Comparison of ENCODE assay signal across 8 mouse cellular contexts in genomic region chrX:71493279-71493656, GRCm38 (mm10). TPM values are rescaled to one million over a fixed set of nuclear protein-coding genes. Genes with fewer than 3 reads are reported as not detected.
DNase-seq lines count a peak whose midpoint lies in the region; ATAC-seq lines count a peak whose summit lies in the region.

No protein-coding gene starts in this region.

- 28% methylated on average over 9 of the region's 9 CpGs for WGBS in kidney, embryonic 14.5 days
- whole genome bisulfite sequencing in limb, embryonic 15.5 days = 20% methylated on average over 9 of the region's 9 CpGs
- WGBS in midbrain, embryonic 14.5 days = 23% methylated on average over 9 of the region's 9 CpGs

- H3K4me2 ChIP-seq in kidney, embryonic 14.5 days (replicated peaks; ENCODE audit: low read depth, low read length) = peak overlapping the region; percentile 67
- peak overlapping the region; percentile 64 for H3K4me2 ChIP-seq in limb, embryonic 15.5 days
- H3K4me2 ChIP-seq in midbrain, embryonic 14.5 days (ENCODE audit: low read length) = peak overlapping the region; percentile 68

- peak; percentile 94 for DNase-seq in heart, adult 11 months
- DNase-seq in heart, postnatal 25 days (ENCODE audit: low spot score) = no peak
- peak; percentile 58 for DNase-seq in embryo, embryonic 11 days
- peak; percentile 33 for DNase-seq in heart, adult 8-10 months (ENCODE audit: low spot score)
- peak; percentile 69 for DNase-seq in midbrain, embryonic 14.5 days
- DNase-seq in testis, postnatal 10 days (ENCODE audit: low spot score) = peak; percentile 42

- H3K36me3 ChIP-seq in kidney, embryonic 14.5 days (ENCODE audit: control insufficient read depth, insufficient read depth, low read length) = no peaks in the 10 kb centered on the region
- no peaks in the 10 kb centered on the region for H3K36me3 ChIP-seq in limb, embryonic 15.5 days
- no peaks in the 10 kb centered on the region for H3K36me3 ChIP-seq in midbrain, embryonic 14.5 days (ENCODE audit: control insufficient read depth, insufficient read depth, low read length)

- ATAC-seq in kidney, embryonic 14.5 days (ENCODE audit: low FRiP score, low TSS enrichment) = peak; percentile 14; the same call in 1 of the 2 replicates
- 0 out of 2 replicates have a peak, but pooled peaks have one; percentile 26 for ATAC-seq in limb, embryonic 15.5 days (ENCODE audit: insufficient number of reproducible peaks, low FRiP score, low TSS enrichment, low read depth)
- peak; percentile 52 for ATAC-seq in midbrain, embryonic 14.5 days (ENCODE audit: low FRiP score, low TSS enrichment)

- no peaks in the 10 kb centered on the region for H3K9me3 ChIP-seq in kidney, embryonic 14.5 days (ENCODE audit: control insufficient read depth, low read length)
- no peaks in the 10 kb centered on the region for H3K9me3 ChIP-seq in limb, embryonic 15.5 days
- no peaks in the 10 kb centered on the region for H3K9me3 ChIP-seq in midbrain, embryonic 14.5 days (ENCODE audit: control insufficient read depth, low read length)

- no peaks in the 10 kb centered on the region for H3K27me3 ChIP-seq in kidney, embryonic 14.5 days (ENCODE audit: control insufficient read depth, insufficient read depth, low read length)
- no peaks in the 10 kb centered on the region for H3K27me3 ChIP-seq in limb, embryonic 15.5 days
- H3K27me3 ChIP-seq in midbrain, embryonic 14.5 days (ENCODE audit: control insufficient read depth, insufficient read depth, low read length) = no peaks in the 10 kb centered on the region

- peak overlapping the region; percentile 85 for H3K27ac ChIP-seq in kidney, embryonic 14.5 days (ENCODE audit: low read depth, low read length)
- peak overlapping the region; percentile 89 for H3K27ac ChIP-seq in limb, embryonic 15.5 days
- peak overlapping the region; percentile 88 for H3K27ac ChIP-seq in midbrain, embryonic 14.5 days (replicated peaks; ENCODE audit: low read depth, low read length)

- peak overlapping the region; percentile 53 for H3K4me3 ChIP-seq in kidney, embryonic 14.5 days (ENCODE audit: low read length)
- peak overlapping the region; percentile 54 for H3K4me3 ChIP-seq in limb, embryonic 15.5 days
- peak overlapping the region; percentile 45 for H3K4me3 ChIP-seq in midbrain, embryonic 14.5 days (replicated peaks; ENCODE audit: low read depth, low read length)

- intact Hi-C loops in heart, postnatal 25 days (cut with DNase I) = loop anchor here (5.0 kb wide), 1 partner anchor 64 kb away; the partner anchor contains the start of gene Hmgb3

- 0 out of 2 replicates have a peak, but pooled peaks cover 2% of the 10 kb centered on the region for H3K4me1 ChIP-seq in kidney, embryonic 14.5 days (ENCODE audit: control insufficient read depth, insufficient read depth, low read length)
- no peaks in the 10 kb centered on the region for H3K4me1 ChIP-seq in limb, embryonic 15.5 days
- peaks cover 5% of the 10 kb centered on the region; the same call in 1 of the 2 replicates for H3K4me1 ChIP-seq in midbrain, embryonic 14.5 days (ENCODE audit: control insufficient read depth, insufficient read depth, low read length)

- H3K9ac ChIP-seq in kidney, embryonic 14.5 days (ENCODE audit: low read depth, low read length) = peak overlapping the region; percentile 58
- 0 out of 2 replicates have a peak overlapping the region, but pooled peaks have one; percentile 20 for H3K9ac ChIP-seq in limb, embryonic 15.5 days
- peak overlapping the region; percentile 59 for H3K9ac ChIP-seq in midbrain, embryonic 14.5 days (replicated peaks; ENCODE audit: low read length)

RNA-seq across cellular contexts. Expression of gene Cd99l2, which starts 0.6 kb away (rescaled TPM):
- total RNA-seq in heart, postnatal 25 days (2021) = 10 to 100 TPM; 57.3 to 57.9 TPM
- total RNA-seq in heart, adult 8-10 months (2022) = 10 to 100 TPM; 63.9 to 73.7 (median 70.0) TPM
- 19.9 and 21.1 TPM in 2 replicates for polyA plus RNA-seq in kidney, embryonic 14.5 days (2014; fragmentation: Nextera tagmentation; extraction: Ambion mirVana)
- polyA plus RNA-seq in limb, embryonic 15.5 days (2015; fragmentation: Nextera tagmentation; extraction: Ambion mirVana) = 31.6 and 33.5 TPM in 2 replicates
- polyA plus RNA-seq in midbrain, embryonic 14.5 days (2014; fragmentation: Nextera tagmentation; extraction: Ambion mirVana) = 52.8 and 64.8 TPM in 2 replicates
